10 mouse cellular contexts compared by ENCODE assay signal in the genomic region with DNA sequence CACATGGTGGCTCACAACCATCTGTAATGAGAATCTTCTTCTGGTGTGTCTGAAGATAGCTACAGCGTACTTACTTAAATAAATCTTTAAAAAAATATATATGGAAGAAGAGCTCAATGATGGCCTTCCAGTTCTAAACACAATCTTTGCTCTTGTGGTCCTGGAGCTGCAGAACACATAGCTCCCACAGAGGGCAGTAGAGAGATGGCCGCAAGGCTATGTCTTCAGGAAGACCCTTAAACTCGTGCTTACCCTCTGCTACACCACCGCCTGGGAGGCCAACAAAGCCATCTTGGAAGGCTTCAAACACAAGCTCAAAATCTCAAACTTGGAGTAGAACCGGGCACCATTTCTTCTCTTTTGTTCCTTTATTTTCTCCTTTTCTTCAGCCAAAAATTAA. TPM values are rescaled to one million over a fixed set of nuclear protein-coding genes. Genes with fewer than 3 reads are reported as not detected.
DNase-seq lines count a peak whose midpoint lies in the region; TF ChIP-seq lines count a peak whose summit lies in the region.
"Had no signal": no experiment of that assay in that cellular context is flagged by ENCODE, and none has a peak within 500 bp of the region (broad histone marks: within the 10 kb centered on the region; RNA-seq: fewer than 3 reads in every experiment).

No protein-coding gene starts in this region.

- H3K9me3 ChIP-seq in ES-Bruce4 (replicated peaks; ENCODE audit: control insufficient read depth, insufficient read depth, low read length, poor library complexity, severe bottlenecking) = 0 out of 2 replicates have a peak, but pooled peaks cover 4% of the 10 kb centered on the region
- H3K9me3 ChIP-seq: hindbrain, embryonic 13.5 days had no signal

- DNase-seq in kidney, adult 9 months = peak; percentile 28
- no peak for DNase-seq in kidney, adult 18-20 months
- DNase-seq in 3T3-L1 (ENCODE audit: low read depth, low spot score) = peak; percentile 13
- DNase-seq in kidney, postnatal 25 days = peak; percentile 38
- DNase-seq in adrenal gland, postnatal 4 days (ENCODE audit: low spot score in 2 of 2) = no peak
- DNase-seq in adipocyte (ENCODE audit: low spot score) = no peak
- no peak for DNase-seq in MN1 (ENCODE audit: low spot score)

- no peak overlapping the region for H3K9ac ChIP-seq in ES-Bruce4 (ENCODE audit: low read depth, poor library complexity, severe bottlenecking)
- H3K9ac ChIP-seq: hindbrain, embryonic 13.5 days had no signal

- H3K4me1 ChIP-seq in ES-Bruce4 (ENCODE audit: control insufficient read depth, insufficient read depth, low read length) = no peaks in the 10 kb centered on the region
- H3K4me1 ChIP-seq: hindbrain, embryonic 13.5 days; megakaryocyte, embryonic 14.5 days had no signal

- TF ChIP-seq POLR2A in ES-Bruce4 (IDR thresholded peaks at IDR 0.05; ENCODE audit: insufficient read depth, low read length) = no peak

- no peak for TF ChIP-seq EP300 in ES-Bruce4 (IDR thresholded peaks at IDR 0.05; ENCODE audit: insufficient read depth, low read depth, low read length)

- TF ChIP-seq CTCF in ES-Bruce4 (IDR thresholded peaks at IDR 0.05; ENCODE audit: low read depth, low read length) = peak; percentile 58

- H3K4me3 ChIP-seq in ES-Bruce4 (ENCODE audit: low read depth, low read length) = no peak overlapping the region
- H3K4me3 ChIP-seq: hindbrain, embryonic 13.5 days; megakaryocyte, embryonic 14.5 days had no signal

- H3K27me3 ChIP-seq in ES-Bruce4 (ENCODE audit: control insufficient read depth, insufficient read depth, low read length, poor library complexity, severe bottlenecking) = no peaks in the 10 kb centered on the region; the same call in none of the 2 replicates

- H3K27ac ChIP-seq in ES-Bruce4 (ENCODE audit: insufficient read depth, low read length) = no peak overlapping the region
- H3K27ac ChIP-seq: hindbrain, embryonic 13.5 days had no signal

- no peaks in the 10 kb centered on the region for H3K36me3 ChIP-seq in ES-Bruce4 (ENCODE audit: control insufficient read depth, insufficient read depth, low read length, poor library complexity, severe bottlenecking)
- H3K36me3 ChIP-seq: hindbrain, embryonic 13.5 days had no signal

RNA-seq across cellular contexts. Expression of a gene that starts 6.4 kb away (rescaled TPM):
- polyA plus RNA-seq in ES-Bruce4 (2011; ENCODE audit: insufficient read depth, insufficient read length, low read depth, missing spikeins) = 3.7 and 5.2 TPM in 2 replicates
- 10 to 100 TPM; 22.3 to 22.9 TPM for total RNA-seq in adrenal gland, postnatal 4 days (2021)

RNA-seq across cellular contexts. Expression of a gene that starts 59.3 kb away (rescaled TPM):
- polyA plus RNA-seq in ES-Bruce4 (2011; ENCODE audit: insufficient read depth, insufficient read length, low read depth, missing spikeins) = 48.1 and 52.1 TPM in 2 replicates
- total RNA-seq in adrenal gland, postnatal 4 days (2021) = 10 to 100 TPM; 46.0 to 50.6 TPM

Comparison
In these comparisons a context has a peak if more than half of its experiments do, and no peak if none do; other contexts are left out.
1. DNase-seq: peak in kidney, adult 9 months (single experiment), 3T3-L1 (single experiment) and kidney, postnatal 25 days (2 of 2); none in kidney, adult 18-20 months (single experiment), adrenal gland, postnatal 4 days (0 of 2), adipocyte (single experiment) and MN1 (single experiment).